Mouse (Mus musculus): Measurements from ENCODE around the gene Wdfy3. TPM values are rescaled to one million over a fixed set of nuclear protein-coding genes. Genes with fewer than 3 reads are reported as not detected.

Gene Wdfy3
- polyA plus RNA-seq, 1 experiment: 24.7 TPM

DNA sequence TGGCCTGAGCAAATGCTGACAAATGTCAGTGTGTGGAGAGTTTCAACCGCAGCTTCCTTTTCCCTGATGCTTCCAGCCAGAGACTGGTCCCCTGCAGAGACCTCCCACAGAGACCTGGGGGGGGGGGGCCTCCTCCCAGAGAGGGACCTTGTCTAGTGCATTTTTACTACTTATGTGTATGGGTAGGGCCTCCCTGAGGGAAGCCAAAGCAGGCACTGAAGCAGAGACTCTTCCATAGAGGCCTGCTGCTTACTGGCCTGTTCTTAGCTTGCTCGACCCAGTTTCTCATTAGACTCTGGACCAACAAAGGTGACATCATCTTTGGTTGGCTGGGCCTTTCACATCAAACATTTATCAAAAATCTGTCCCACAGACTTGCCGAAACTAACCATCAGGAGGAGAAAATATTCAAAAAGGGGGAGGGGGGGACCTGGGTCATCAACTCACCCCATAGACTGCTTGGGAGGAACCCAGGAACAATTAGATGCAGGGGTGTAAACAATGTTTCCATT is 14.5 kb downstream of the Wdfy3 start:
- no peak for DNase-seq (ENCODE audit: low spot score)

GRCm38 (mm10) chr5:102054511-102055093 is 15.1 kb downstream of the Wdfy3 start:
- DNase-seq (ENCODE audit: low spot score): no peak

- no peak for DNase-seq (ENCODE audit: low spot score)
These were observed 16.8 kb downstream of the Wdfy3 start for GRCm38 (mm10) chr5:102052906-102053305.

DNA sequence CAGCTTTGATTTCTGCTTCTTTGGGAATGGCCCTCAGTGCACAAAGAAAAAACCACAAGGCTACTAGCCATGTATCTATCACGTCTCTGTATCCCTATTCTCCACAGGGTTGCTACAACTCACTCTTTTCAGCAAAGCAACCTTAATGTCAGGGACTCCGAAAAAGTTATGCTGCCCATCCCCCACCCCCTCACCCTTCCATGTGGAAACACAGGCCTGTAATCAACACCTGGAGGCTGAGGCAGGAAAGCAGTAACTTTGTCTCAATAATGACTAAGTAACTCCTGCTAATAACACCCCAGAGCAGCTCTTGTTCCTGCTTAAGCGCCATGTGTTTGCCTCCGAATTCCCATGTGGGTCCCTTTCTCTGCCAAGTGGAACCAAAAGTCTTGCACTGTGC is 17.3 kb downstream of the Wdfy3 start:
- no peak for DNase-seq (ENCODE audit: low spot score)

- DNase-seq (ENCODE audit: low spot score): no peak
These were observed 19.0 kb downstream of the Wdfy3 start for GRCm38 (mm10) chr5:102050677-102051076.

DNA sequence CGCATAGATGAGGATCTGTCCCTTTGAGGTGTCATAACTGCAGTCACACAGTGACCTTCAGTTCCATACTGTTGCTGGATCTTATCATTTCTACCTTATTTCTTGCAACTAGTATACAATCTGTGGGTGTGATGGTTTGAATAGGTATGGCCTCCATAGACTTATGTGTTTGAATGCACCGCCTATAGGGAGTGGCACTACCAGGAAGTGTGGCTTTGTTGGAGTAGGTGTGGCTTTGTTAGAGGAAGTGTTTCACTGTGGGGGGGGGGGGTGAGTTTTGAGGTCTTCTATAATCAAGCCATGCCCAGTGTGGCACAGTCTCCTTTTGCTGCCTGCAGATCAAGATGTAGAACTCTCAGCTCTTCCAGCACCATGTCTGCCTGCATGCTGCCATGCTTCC is 21.3 kb downstream of the Wdfy3 start:
- no peak for DNase-seq (ENCODE audit: low spot score)

GRCm38 (mm10) chr5:102046617-102047116 is 23.1 kb downstream of the Wdfy3 start:
- DNase-seq (ENCODE audit: low spot score): no peak

- DNase-seq (ENCODE audit: low spot score): no peak
These were observed 23.8 kb downstream of the Wdfy3 start for GRCm38 (mm10) chr5:102045636-102046616.

GRCm38 (mm10) chr5:102045177-102045576 is 24.5 kb downstream of the Wdfy3 start:
- DNase-seq (ENCODE audit: low spot score): no peak

DNA sequence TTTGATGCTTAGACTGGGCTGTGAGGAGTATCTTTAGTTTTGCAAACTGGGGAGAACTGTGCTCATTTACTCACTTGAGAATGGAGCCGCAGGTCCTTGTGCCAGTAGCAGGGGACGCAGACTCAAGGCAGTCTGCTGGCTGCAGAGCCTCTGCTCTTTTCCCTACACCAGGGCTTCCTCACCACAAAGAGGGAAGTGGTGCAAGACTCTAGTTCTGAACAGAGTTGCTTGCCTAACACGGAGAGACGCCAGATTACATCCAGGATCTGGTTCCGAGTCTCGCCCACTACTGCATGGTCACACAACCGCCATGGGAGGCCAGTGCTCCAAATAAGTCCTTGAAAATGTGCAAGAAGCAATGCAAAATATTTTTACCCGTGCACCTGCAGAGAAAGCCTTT is 36.4 kb downstream of the Wdfy3 start:
- DNase-seq (ENCODE audit: low spot score): no peak

GRCm38 (mm10) chr5:102032594-102033240 is 37.0 kb downstream of the Wdfy3 start:
- no peak for DNase-seq (ENCODE audit: low spot score)

GRCm38 (mm10) chr5:102032191-102032590 is 37.5 kb downstream of the Wdfy3 start:
- no peak for DNase-seq (ENCODE audit: low spot score)

DNA sequence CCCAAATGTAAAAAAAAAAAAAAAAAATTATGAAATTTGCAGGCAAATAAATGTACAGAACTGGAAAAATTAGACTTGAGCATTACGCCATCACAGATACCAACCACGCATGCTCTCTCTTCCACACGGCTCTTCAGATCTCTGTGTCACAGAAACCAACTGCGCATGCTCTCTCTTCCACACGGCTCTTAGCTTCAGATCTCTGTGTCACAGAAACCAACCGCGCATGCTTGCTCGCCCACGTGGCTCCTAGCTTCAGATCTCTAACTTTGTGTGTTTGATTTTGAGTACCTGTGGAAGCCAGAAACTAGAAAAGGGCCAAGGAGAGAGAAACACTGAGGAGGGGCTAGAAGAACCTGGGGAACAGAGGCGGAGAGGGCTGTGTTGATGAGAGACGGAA is 46.3 kb downstream of the Wdfy3 start:
- no peak for DNase-seq (ENCODE audit: low spot score)

GRCm38 (mm10) chr5:102022018-102022898 is 47.5 kb downstream of the Wdfy3 start:
- DNase-seq (ENCODE audit: low spot score): no peak

GRCm38 (mm10) chr5:102014235-102014634 is 55.5 kb downstream of the Wdfy3 start:
- no peak for DNase-seq (ENCODE audit: low spot score)

GRCm38 (mm10) chr5:102013781-102014180 is 55.9 kb downstream of the Wdfy3 start:
- no peak for DNase-seq (ENCODE audit: low spot score)

GRCm38 (mm10) chr5:102010961-102011360 is 58.8 kb downstream of the Wdfy3 start:
- no peak for DNase-seq (ENCODE audit: low spot score)

DNA sequence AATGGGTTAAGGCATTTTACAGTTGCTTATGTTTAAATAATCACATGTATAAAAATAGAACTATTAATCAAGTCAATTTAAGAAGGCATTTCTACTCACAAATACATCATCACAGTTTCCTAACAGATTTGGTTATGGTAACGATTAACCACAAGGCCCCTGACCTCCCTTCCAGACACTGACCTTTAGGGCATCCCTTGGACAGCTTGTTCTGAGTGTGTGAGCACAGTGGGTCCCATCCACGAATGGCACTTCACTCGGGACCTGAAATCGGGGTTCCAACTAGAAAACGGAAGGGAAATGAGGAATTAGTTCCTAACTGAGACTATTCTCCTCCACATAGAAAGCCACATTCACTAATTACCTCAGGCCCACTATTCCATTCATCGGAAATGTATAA is 60.1 kb downstream of the Wdfy3 start:
- no peak for DNase-seq (ENCODE audit: low spot score)

- no peak for DNase-seq (ENCODE audit: low spot score)
These were observed 61.0 kb downstream of the Wdfy3 start for GRCm38 (mm10) chr5:102008712-102009111.

DNA sequence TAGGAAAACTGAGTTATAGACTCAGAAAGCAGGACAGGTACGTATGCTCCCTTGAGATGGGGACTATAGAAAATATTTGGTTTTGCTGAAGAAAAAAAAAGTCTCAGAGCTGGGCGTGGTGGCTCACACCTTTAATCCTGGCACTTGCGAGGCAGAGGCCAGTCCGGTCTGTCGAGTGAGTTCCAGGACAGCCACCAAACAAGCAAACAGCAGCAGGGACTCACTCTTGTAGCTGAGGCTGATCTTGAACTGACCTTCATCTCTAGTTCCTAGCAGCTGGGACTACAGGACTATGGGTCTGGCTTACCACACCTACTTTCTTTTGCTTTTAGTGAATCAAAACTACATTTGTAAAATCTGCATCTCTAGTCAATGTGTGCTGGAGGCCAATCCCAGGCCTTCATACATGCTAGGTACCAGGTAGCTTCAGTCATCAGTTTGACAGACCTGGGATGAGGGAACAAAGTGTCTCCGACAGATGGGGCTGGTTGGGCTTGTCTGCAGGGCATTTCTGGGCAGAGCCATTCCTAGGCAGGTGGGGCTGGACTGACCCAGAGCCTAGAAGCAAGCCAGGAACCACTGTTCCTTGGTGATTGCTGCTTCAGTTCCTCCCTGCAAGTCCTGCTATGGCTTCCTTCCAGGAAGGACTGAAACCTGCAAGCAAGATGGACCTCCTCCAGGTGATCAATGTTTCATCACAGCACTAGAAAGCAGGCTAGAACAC is 63.3 kb downstream of the Wdfy3 start:
- no peak for DNase-seq (ENCODE audit: low spot score)

GRCm38 (mm10) chr5:102003371-102003770 is 66.3 kb downstream of the Wdfy3 start:
- no peak for DNase-seq (ENCODE audit: low spot score)
